Mouse (Mus musculus) forebrain, embryonic 15.5 days (tissue): ENCODE measurements around the gene Nradd. TPM values are rescaled to one million over a fixed set of nuclear protein-coding genes. Genes with fewer than 3 reads are reported as not detected.

ENCODE experiments used
- ATAC-seq: fragments of 200-750 bp; cut with Nextera tagmentation; replicated peaks from 2 replicates; pipeline ENCODE4 v1.8.0; 2017; ENCODE audit warnings: mild to moderate bottlenecking, moderate TSS enrichment, moderate library complexity
- H3K27ac ChIP-seq: fragments of 300-500 bp; sonication (generic); replicated peaks from 2 replicates; pipeline ENCODE4 v1.5.1; 2015; ENCODE audit warnings: mild to moderate bottlenecking, inconsistent platforms
- H3K27me3 ChIP-seq: fragments of 300-500 bp; sonication (generic); 2 replicates; pipeline ENCODE4 v1.6.1; 2015; ENCODE audit warnings: inconsistent platforms
- H3K36me3 ChIP-seq: fragments of 300-500 bp; sonication (generic); 2 replicates; pipeline ENCODE4 v1.6.1; 2015; ENCODE audit warnings: mild to moderate bottlenecking, inconsistent platforms
- H3K4me1 ChIP-seq: fragments of 300-500 bp; sonication (generic); 2 replicates; pipeline ENCODE4 v1.6.1; 2015; ENCODE audit warnings: inconsistent platforms
- H3K4me2 ChIP-seq: fragments of 300-500 bp; sonication (generic); replicated peaks from 2 replicates; pipeline ENCODE4 v1.6.1; 2015; ENCODE audit warnings: mild to moderate bottlenecking, inconsistent platforms
- H3K4me3 ChIP-seq: fragments of 300-500 bp; sonication (generic); 2 replicates; pipeline ENCODE4 v1.5.1; 2015; ENCODE audit warnings: mild to moderate bottlenecking, inconsistent platforms
- H3K9ac ChIP-seq: fragments of 300-500 bp; sonication (generic); replicated peaks from 2 replicates; pipeline ENCODE4 v1.6.1; 2015; ENCODE audit warnings: mild to moderate bottlenecking, inconsistent platforms
- H3K9me3 ChIP-seq: fragments of 300-500 bp; sonication (generic); 2 replicates; pipeline ENCODE4 v1.6.1; 2016; ENCODE audit warnings: inconsistent platforms
- WGBS: fragments of 180-500 bp; shearing (Covaris S2); methylation state at CpG from one replicate; pipeline ENCODE4 v1.1.7; 2015; ENCODE audit warnings: mixed read lengths; 5-methylcytosine and 5-hydroxymethylcytosine counted together
- microRNA-seq: library from miRNA; unstranded; fragments of <30 nt; microRNA quantifications from one replicate; pipeline ENCODE4, GENCODE M21; 2016
- polyA plus RNA-seq: library from polyadenylated mRNA; unstranded; fragments of >200 nt; fragmentation: Nextera tagmentation; extraction: Ambion mirVana; gene quantifications from 2 replicates; pipeline ENCODE4 v1.2.1, GENCODE M21; 2015

Nradd gene
- polyA plus RNA-seq, 1 experiment from 2014 or later = 32.8 TPM

- Histone ChIP-seq H3K36me3 (peaks cover 23% of the 10 kb centered on the region), H3K27ac (peak overlapping the region; percentile 79; the same call in 1 of the 2 replicates), H3K9ac (peak overlapping the region; percentile 68), H3K9me3 (no peaks in the 10 kb centered on the region), H3K4me1 (peaks cover 20% of the 10 kb centered on the region), H3K4me3 (peak overlapping the region; percentile 53), H3K4me2 (peak overlapping the region; percentile 94), H3K27me3 (no peaks in the 10 kb centered on the region)
- no peak for ATAC-seq
- WGBS = 49% methylated on average over 8 of the region's 8 CpGs
Observed at GRCm38 (mm10) chr9:110623416-110624195, 646 bp downstream of the Nradd start.

GRCm38 (mm10) chr9:110622621-110623219 lies 1.5 kb downstream of the Nradd start:
- WGBS = 83% methylated on average over 12 of the region's 12 CpGs
- no peak for ATAC-seq

GRCm38 (mm10) chr9:110620685-110621084 lies 3.6 kb downstream of the Nradd start:
- peaks cover 44% of the 10 kb centered on the region for H3K36me3 ChIP-seq
- no peak overlapping the region for H3K27ac ChIP-seq
- H3K4me1 ChIP-seq = peaks cover 20% of the 10 kb centered on the region
- H3K27me3 ChIP-seq = no peaks in the 10 kb centered on the region
- H3K4me3 ChIP-seq = no peak overlapping the region
- H3K9ac ChIP-seq = no peak overlapping the region
- no peak for ATAC-seq
- WGBS = 93% methylated on average over 7 of the region's 7 CpGs
- H3K9me3 ChIP-seq = no peaks in the 10 kb centered on the region
- H3K4me2 ChIP-seq = no peak overlapping the region

More at GRCm38 (mm10) chr9:110622621-110623219, 1.5 kb downstream of the Nradd start:
- Histone ChIP-seq H3K9me3 (no peaks in the 10 kb centered on the region), H3K4me3 (no peak overlapping the region), H3K4me2 (no peak overlapping the region), H3K4me1 (peaks cover 20% of the 10 kb centered on the region), H3K36me3 (peaks cover 32% of the 10 kb centered on the region), H3K27ac (no peak overlapping the region), H3K9ac (no peak overlapping the region), H3K27me3 (no peaks in the 10 kb centered on the region)

DNA sequence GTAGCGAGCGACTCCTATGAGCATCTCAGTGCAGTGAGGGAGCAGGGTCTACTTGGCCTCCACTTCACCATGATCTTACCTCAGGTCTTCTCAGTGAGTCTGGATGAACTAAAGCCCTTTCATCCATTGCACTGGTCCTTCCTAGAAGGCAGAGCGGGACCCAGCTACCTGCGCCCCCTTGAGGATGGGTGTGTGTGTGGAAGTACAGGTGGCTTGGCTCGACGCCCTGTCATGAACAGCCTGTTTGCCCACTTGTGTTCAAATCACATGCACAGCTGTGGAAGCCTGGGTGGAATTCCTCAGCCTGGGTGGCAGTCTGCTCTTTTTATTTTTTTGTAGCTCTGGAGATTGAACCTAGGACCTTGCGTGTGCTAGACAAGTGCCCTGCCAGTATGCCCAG lies 4.1 kb downstream of the Nradd start:
- WGBS = 88% methylated on average over 7 of the region's 7 CpGs
- no peak overlapping the region for H3K9ac ChIP-seq
- H3K36me3 ChIP-seq = peaks cover 49% of the 10 kb centered on the region

DNA sequence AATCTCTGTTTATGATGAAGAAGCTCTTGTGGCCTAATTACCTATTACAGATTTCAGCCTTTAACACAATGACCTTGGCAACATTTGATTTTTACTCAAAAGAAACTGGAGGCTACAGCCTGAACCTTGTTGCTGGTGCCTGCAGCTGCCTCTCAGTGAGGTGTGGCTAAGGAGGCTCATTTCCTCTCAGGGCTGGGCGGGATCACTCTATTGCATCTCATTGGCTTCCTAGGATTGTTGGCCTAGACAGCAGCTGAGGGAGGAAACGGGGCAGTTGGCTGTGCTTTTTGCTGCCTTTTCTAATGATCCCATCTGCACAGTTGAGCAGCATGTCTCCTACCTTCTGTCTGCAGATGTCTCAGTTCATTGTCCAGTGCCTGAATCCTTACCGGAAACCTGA lies 7.2 kb downstream of the Nradd start:
- Histone ChIP-seq H3K9ac (no peak overlapping the region), H3K4me2 (no peak overlapping the region), H3K36me3 (peaks cover 64% of the 10 kb centered on the region), H3K27me3 (no peaks in the 10 kb centered on the region), H3K27ac (no peak overlapping the region), H3K4me3 (no peak overlapping the region), H3K9me3 (no peaks in the 10 kb centered on the region), H3K4me1 (no peaks in the 10 kb centered on the region)
- ATAC-seq = no peak
- 74% methylated on average over 3 of the region's 3 CpGs for WGBS

More for the DNA sequence above, 4.1 kb downstream of the Nradd start:
- no peak for ATAC-seq
- Histone ChIP-seq H3K4me2 (no peak overlapping the region), H3K4me3 (no peak overlapping the region), H3K9me3 (no peaks in the 10 kb centered on the region), H3K27ac (no peak overlapping the region), H3K27me3 (no peaks in the 10 kb centered on the region), H3K4me1 (peaks cover 15% of the 10 kb centered on the region)

GRCm38 (mm10) chr9:110611471-110611870 lies 12.8 kb downstream of the Nradd start:
- no peak overlapping the region for H3K4me2 ChIP-seq
- H3K9me3 ChIP-seq = no peaks in the 10 kb centered on the region
- H3K27me3 ChIP-seq = no peaks in the 10 kb centered on the region
- H3K9ac ChIP-seq = no peak overlapping the region
- 82% methylated on average over 3 of the region's 3 CpGs for WGBS
- H3K4me3 ChIP-seq = no peak overlapping the region
- H3K27ac ChIP-seq = no peak overlapping the region
- peaks cover 37% of the 10 kb centered on the region for H3K36me3 ChIP-seq
- no peak for ATAC-seq
- H3K4me1 ChIP-seq = no peaks in the 10 kb centered on the region

DNA sequence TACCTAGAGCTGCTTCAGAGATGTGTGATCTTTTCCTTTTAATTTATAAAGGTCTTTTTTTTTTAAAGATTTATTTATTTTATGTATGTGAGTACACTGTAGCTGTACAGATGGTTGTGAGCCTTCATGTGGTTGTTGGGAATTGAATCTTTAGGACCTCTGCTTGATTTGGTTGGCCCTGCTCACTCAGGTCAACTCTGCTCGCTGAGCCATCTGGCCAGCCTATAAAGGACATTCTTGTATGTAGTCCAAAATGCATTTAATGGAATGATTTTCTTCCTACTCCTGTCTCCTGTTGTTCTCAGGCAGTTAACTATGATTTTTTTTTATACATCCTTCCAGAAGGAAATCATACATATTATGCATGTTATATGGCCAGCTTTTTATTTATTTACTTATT lies 40.7 kb downstream of the Nradd start:
- Histone ChIP-seq H3K27ac (no peak overlapping the region), H3K4me1 (no peaks in the 10 kb centered on the region), H3K4me2 (no peak overlapping the region), H3K9me3 (no peaks in the 10 kb centered on the region), H3K27me3 (no peaks in the 10 kb centered on the region), H3K4me3 (no peak overlapping the region), H3K9ac (no peak overlapping the region), H3K36me3 (no peaks in the 10 kb centered on the region)
- 89% methylated on average over 1 of the region's 1 CpGs for WGBS
- no peak for ATAC-seq

DNA sequence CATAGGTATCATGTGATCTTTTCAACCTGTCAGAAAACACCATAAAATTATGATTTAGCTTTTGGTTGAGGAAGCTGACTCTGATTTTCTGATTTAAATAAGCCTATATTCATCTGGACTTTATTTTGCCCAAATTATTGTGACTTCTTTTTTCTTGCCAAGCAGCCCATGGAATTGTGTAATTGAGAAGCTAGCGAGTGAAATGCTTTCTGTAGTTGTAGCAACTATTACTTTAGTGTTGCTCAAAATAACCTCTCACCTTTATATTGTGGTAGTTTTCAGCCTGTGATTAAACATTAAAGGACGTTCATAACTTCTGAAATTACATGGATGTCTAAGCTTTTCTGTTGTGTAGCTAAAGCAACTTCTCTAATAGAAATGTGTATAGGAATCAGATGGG lies 42.1 kb downstream of the Nradd start:
- no peak overlapping the region for H3K4me3 ChIP-seq
- H3K27ac ChIP-seq = no peak overlapping the region
- WGBS = 85% methylated on average over 2 of the region's 2 CpGs
- no peak for ATAC-seq
- H3K36me3 ChIP-seq = peaks cover 3% of the 10 kb centered on the region; the same call in 1 of the 2 replicates
- no peaks in the 10 kb centered on the region for H3K27me3 ChIP-seq
- H3K4me2 ChIP-seq = no peak overlapping the region
- H3K9ac ChIP-seq = no peak overlapping the region
- H3K4me1 ChIP-seq = no peaks in the 10 kb centered on the region
- no peaks in the 10 kb centered on the region for H3K9me3 ChIP-seq

Small RNAs within 50 kb of the gene (microRNA-seq; reads per million reads assigned to microRNA genes)
- gene Mir8107 = not detected

Other genes starting within 250 kb of the Nradd start
- 22.5 and 24.0 TPM in 2 replicates for gene Ptpn23, start 216.2 kb downstream of the Nradd start, polyA plus RNA-seq
- 0.41 and 1.6 TPM in 2 replicates for gene Ngp, start 204.7 kb downstream of the Nradd start, polyA plus RNA-seq
- gene Klhl18, start 147.8 kb downstream of the Nradd start, polyA plus RNA-seq = 14.0 and 14.2 TPM in 2 replicates
- 2.7 and 4.1 TPM in 2 replicates for gene Kif9, start 147.5 kb downstream of the Nradd start, polyA plus RNA-seq
- gene Setd2, start 91.9 kb downstream of the Nradd start, polyA plus RNA-seq = 36.2 and 36.7 TPM in 2 replicates
- gene Nbeal2, start 29.7 kb upstream of the Nradd start, polyA plus RNA-seq = 2.1 and 2.4 TPM in 2 replicates
- gene Ccdc12, start 32.1 kb upstream of the Nradd start, polyA plus RNA-seq = 120 and 130 TPM in 2 replicates
- 0.45 and 1.3 TPM in 2 replicates for gene Myl3, start 117.4 kb upstream of the Nradd start, polyA plus RNA-seq
- gene Pth1r, start 122.7 kb upstream of the Nradd start, polyA plus RNA-seq = 6.3 and 7.0 TPM in 2 replicates
- not detected in 2 replicates for gene Prss42, start 173.7 kb upstream of the Nradd start, polyA plus RNA-seq
- not detected in 2 replicates for gene Prss44, start 189.5 kb upstream of the Nradd start, polyA plus RNA-seq
- gene Prss43, start 202.2 kb upstream of the Nradd start, polyA plus RNA-seq = not detected in 2 replicates
- 0.20 TPM in 1 of 2 replicates, not detected in the other for gene Prss45, start 210.1 kb upstream of the Nradd start, polyA plus RNA-seq
- gene Prss46, start 220.1 kb upstream of the Nradd start, polyA plus RNA-seq = not detected in 2 replicates
- 0.15 and 0.20 TPM in 2 replicates for gene Prss50, start 233.5 kb upstream of the Nradd start, polyA plus RNA-seq